Comparison of ENCODE assay signal across 8 mouse cellular contexts in the genomic region with DNA sequence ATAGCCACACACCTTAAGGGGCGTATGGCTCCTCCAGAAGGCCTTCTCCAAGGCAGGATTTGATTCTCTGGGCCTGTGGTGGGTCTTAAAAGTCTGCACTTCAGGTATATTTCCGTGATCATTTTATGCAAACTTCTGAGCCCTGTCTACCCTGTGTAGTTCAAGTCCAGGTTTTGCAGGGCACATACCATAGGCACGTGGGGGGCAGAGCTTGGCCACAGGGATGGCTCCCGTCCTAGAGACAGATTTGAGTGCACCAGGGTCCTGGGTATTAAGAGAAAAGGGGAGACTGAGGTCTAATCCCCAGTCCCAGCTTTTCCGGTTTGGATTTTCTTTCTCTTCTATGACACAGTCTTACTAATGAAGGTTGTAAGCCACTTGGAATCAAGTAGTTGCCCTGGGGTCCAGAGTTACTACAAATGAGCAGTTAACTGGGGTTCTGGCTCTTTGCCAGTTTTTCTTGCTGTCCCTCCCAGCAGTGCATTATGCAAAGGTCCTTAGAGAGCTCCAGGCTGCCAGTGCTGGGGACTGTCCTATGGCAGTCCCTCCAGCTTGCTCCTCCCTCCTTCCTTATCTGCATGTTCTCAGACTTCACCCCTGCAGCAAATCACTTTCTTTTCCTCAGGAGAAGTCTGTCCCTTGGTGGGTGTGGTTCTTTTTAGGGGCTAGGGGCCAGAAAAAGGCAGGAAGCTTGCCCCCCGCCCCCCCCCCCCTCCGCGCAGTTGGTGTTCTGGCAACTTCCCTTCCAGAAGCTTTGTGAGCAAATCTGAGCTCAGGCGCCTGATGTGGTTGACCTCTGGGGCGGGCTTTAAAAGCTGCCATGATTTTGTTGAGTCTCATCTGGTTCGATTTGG.
A peak's percentile ranks its signal among the peaks of the same experiment; 100 is the strongest.
DNase-seq lines count a peak whose midpoint lies in the region; ATAC-seq and TF ChIP-seq lines count a peak whose summit lies in the region.

No protein-coding gene starts in this region.

- H3K27me3 ChIP-seq in embryonic facial prominence, embryonic 15.5 days: no peaks in the 10 kb centered on the region
- no peaks in the 10 kb centered on the region for H3K27me3 ChIP-seq in cerebellum, adult 2 months (ENCODE audit: control insufficient read depth, insufficient read depth, low read length)

- 0 out of 2 replicates have a peak overlapping the region, but pooled peaks have one; percentile 19 for H3K4me2 ChIP-seq in embryonic facial prominence, embryonic 15.5 days (replicated peaks)

- TF ChIP-seq CTCF in layer of hippocampus, adult 2 months (conservative IDR thresholded peaks at IDR 0.05): no peak
- TF ChIP-seq CTCF in cerebellum, adult 2 months (IDR thresholded peaks at IDR 0.05; ENCODE audit: borderline replicate concordance, insufficient read depth, low read depth, low read length): no peak

- ATAC-seq in embryonic facial prominence, embryonic 15.5 days (ENCODE audit: insufficient number of reproducible peaks, low FRiP score, low TSS enrichment, low read depth): peak; percentile 82
- ATAC-seq in megakaryocyte progenitor cell, adult 5-6 weeks (replicated peaks; ENCODE audit: poor library complexity): peak; percentile 88

- H3K9ac ChIP-seq in embryonic facial prominence, embryonic 15.5 days: no peak overlapping the region

- H3K27ac ChIP-seq in embryonic facial prominence, embryonic 15.5 days (replicated peaks): peak overlapping the region; percentile 31; the same call in 1 of the 2 replicates
- no peak overlapping the region for H3K27ac ChIP-seq in layer of hippocampus, adult 2 months
- H3K27ac ChIP-seq in cerebellum, adult 2 months (ENCODE audit: insufficient read depth, low read length): no peak overlapping the region

- intact Hi-C loops in heart, postnatal 14 days (cut with DNase I): no loop called here

- peak; percentile 38 for DNase-seq in adipocyte (ENCODE audit: low spot score)
- DNase-seq in heart, postnatal 14 days: peak; percentile 38 to 56
- DNase-seq in kidney, postnatal 25 days: peak; percentile 58 to 77
- DNase-seq in layer of hippocampus, adult 2 months (ENCODE audit: low spot score in 2 of 2): no peak
- no peak for DNase-seq in cerebellum, adult 2 months
- DNase-seq in cerebellum, adult 9-11 months: no peak

- TF ChIP-seq POLR2A in cerebellum, adult 2 months (IDR thresholded peaks at IDR 0.05; ENCODE audit: borderline replicate concordance, insufficient read depth, low read length): no peak

- H3K4me3 ChIP-seq in embryonic facial prominence, embryonic 15.5 days (replicated peaks): no peak overlapping the region
- H3K4me3 ChIP-seq in layer of hippocampus, adult 2 months: no peak overlapping the region
- no peak overlapping the region for H3K4me3 ChIP-seq in cerebellum, adult 2 months (replicated peaks; ENCODE audit: insufficient read depth, low read depth, low read length)

- 36% methylated on average over 11 of the region's 11 CpGs for whole genome bisulfite sequencing in embryonic facial prominence, embryonic 15.5 days
- 24% methylated on average over 11 of the region's 11 CpGs for WGBS in cerebellum, adult 2 months

- H3K36me3 ChIP-seq in embryonic facial prominence, embryonic 15.5 days: no peaks in the 10 kb centered on the region

- no peaks in the 10 kb centered on the region; the same call in 1 of the 2 replicates for H3K9me3 ChIP-seq in embryonic facial prominence, embryonic 15.5 days (replicated peaks)

- H3K4me1 ChIP-seq in embryonic facial prominence, embryonic 15.5 days: peaks cover 14% of the 10 kb centered on the region
- no peaks in the 10 kb centered on the region for H3K4me1 ChIP-seq in cerebellum, adult 2 months (ENCODE audit: control insufficient read depth, insufficient read depth, low read length)

Comparison
In these comparisons a context has a peak if more than half of its experiments do, and no peak if none do; other contexts are left out.
1. DNase-seq: peak in adipocyte (single experiment), heart, postnatal 14 days (2 of 2) and kidney, postnatal 25 days (2 of 2); none in layer of hippocampus, adult 2 months (0 of 2), cerebellum, adult 2 months (0 of 2) and cerebellum, adult 9-11 months (single experiment).